Mouse (Mus musculus): ENCODE measurements around the gene Lrp5.

Lrp5 gene

DNA sequence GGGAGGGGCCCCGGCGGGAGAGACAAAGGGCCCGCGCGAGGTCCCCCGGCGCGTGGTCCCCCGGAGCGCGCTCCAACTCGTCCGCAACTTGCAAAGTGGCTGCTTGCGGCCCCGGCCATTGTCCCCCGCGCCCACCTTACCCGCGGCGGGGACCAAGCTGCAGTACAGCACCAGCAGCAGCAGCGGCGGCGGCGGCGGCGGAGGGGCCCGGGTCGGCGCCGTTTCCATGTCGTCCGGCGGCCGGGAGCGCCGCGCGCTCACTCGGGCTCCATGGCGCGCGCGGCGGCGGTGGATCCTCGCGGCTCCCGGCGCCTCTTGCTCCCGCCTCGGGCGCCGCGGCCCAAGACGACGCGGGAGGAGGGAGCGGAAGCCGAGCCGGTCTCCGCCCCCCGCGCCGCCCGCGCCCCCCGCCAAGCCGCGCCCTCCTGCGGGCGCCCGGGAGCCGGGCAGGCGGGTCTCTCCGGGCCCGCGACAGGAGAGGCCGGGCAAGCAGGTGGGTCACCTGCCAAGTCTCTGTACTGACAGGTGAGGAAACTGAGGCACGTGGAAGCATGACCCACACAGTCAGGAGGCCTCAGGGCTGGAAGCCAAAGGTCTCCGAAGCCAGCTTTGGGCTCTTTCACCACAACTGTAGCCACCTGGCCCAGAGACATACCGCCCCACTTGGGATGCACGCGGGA, at the start of gene Lrp5:
Lrp5 (minus strand) TSS at position 350 of the 680 bp plus-strand sequence.
- no peak for DNase-seq (ENCODE audit: low spot score)

DNA sequence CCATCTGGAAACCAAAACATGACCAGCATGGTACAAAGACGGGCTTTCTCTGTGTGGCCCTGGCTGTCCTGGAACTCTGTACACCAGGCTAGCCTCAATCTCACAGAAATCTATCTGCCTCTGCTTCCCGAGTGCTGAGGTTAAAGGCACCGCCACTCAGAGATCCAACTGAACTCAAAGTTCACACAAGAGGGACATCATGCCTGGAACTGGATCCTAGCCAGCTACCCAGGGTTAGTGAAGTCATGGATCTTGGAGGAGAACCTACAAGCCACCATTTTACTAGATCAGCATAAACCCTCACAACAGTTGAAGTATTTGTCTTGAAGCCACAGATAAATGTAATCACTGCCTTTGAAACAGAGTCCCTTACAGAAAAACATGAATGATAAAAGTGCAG, 49.6 kb upstream of the Lrp5 start:
- no peak for DNase-seq (ENCODE audit: low spot score)

DNA sequence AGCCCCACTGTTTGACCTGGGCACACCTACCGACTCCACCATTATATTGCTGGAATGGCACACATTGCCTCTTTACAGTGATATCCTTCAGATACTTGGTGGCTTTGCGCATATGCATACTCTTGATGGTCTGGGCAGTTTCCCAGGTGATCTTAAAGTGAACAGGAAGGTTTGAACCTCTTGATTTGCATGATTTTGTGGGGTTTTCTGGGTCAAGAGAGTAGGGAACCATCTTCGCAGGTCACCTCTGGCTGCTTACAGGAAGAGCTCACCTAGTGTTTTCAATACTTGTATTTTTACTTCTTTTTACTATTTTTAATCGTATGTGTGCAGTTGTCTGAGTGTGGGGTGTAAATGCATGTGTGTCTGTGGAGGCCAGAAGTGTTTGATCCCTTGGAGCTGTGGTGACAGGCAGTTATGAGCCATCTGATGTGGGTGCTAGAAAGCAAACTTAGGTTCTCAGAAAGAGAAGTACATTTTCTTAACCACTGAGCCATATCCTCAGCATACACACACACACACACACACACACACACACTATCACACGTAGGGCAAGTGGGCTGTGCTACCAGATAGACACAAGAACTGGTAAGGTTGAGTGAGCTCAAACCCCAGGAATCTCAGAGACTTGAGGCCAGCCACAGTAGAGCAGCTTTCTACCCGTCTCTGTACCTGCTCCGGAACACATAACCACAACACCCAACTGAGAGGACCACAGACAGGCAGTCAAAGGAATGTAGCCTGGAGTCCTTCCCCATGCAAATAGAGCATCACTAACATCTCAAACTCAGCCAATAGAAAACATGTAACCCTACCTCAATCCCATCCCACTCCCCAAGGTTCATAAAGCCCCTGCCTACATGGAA, 44.6 kb upstream of the Lrp5 start:
- DNase-seq (ENCODE audit: low spot score), result no peak

DNA sequence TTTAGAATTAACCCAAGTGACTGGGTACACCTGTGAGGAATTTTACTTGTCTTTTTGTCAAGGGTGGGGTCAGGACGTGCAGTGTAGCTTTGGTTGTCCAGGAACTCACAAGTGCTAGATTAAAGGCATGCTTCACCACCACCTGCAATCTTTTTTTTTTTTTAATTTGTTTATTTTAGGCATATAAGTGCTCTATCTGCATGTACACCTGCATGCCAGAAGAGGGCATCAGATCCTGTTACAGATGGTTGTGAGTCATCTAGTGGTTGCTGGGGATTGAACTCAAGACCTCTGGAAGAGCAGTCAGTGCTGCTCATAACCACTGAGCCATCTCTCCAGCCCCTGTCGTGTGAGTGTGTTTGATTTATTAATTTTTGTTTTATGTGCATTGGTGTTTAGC, 42.5 kb upstream of the Lrp5 start:
- no peak for DNase-seq (ENCODE audit: low spot score)

DNA sequence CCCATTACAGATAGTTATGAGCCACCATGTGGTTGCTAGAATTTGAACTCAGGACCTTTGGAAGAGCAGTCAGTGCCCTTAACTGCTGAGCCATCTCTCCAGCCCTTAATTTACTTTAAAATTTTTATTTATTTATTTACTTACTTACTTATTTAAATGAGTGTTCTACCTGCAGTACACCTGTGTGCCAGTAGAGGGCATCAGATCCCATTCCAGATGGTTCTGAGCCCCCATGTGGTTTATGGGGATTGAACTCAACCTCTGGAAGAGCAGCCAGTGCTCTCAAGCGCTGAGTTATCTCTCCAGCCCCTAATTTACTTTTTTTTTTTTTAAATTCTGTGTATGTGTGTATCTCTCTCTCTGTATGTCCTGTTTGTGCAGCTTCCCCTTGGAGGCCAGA, 38.4 kb upstream of the Lrp5 start:
- DNase-seq (ENCODE audit: low spot score), result peak; percentile 58

DNA sequence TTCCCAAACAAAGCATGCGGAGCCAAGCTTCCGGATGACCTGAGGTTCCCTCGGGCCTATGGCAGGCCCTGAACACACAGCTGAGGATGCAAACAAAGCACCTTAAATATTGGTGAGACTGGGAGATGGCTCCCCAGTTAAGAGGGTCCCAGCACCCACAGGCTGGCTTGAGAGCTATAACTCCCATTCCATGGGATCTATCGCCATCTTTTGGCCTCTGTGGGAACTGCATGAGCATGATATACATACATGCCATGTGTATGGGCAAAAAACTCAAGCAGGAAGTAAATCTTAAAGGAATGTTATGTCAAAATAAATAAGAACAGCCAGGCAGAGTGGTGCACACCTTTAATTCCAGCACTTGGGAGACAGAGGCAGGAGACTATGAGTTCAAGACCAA, 37.5 kb upstream of the Lrp5 start:
- peak; percentile 33 for DNase-seq (ENCODE audit: low spot score)

DNA sequence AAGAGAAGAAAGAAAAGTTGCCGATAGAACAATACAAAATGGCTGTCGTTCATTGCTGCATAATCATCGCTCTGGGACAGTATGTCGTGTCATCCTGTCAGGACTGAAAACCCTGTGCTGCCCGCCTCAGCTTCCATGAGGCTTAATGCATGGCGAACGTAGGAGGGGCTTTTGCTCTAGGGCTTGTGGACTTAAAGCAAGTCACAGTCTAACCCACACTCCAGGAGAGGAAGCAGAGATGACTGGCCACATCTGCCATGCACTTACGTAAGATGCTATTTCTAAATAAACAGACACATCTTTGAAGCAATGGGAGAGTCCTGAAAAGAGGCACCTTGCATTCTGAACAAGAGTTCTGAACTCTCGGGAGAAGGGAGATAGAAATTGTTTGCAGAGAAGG, 36.8 kb upstream of the Lrp5 start:
- DNase-seq (ENCODE audit: low spot score), result no peak

DNA sequence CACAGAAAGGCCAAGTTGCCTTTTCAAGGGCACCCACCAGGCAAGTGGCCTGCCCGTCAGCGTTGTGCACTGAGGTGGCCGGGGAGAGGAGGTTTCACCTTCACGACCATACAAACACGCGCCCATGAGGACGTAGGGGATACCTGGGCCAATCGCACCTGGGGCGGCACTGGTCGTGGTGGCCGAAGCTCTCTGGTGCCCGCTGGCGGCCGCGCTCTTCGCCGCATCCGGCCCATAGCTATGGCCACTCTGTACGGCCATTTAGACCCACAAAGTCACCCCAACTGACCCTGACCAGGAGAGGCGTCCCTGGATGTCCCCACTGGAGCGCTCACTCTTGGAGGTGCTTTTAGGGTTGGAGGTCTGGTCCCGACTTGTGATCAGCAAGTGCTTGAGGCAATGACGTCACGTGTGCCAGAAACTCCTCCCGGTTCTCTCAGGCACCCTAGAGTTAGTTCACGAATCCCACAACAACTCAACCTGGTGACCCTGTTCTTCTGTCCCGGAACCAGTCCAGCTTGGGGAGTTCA, 33.1 kb upstream of the Lrp5 start:
- peak; percentile 41 for DNase-seq (ENCODE audit: low spot score)

DNA sequence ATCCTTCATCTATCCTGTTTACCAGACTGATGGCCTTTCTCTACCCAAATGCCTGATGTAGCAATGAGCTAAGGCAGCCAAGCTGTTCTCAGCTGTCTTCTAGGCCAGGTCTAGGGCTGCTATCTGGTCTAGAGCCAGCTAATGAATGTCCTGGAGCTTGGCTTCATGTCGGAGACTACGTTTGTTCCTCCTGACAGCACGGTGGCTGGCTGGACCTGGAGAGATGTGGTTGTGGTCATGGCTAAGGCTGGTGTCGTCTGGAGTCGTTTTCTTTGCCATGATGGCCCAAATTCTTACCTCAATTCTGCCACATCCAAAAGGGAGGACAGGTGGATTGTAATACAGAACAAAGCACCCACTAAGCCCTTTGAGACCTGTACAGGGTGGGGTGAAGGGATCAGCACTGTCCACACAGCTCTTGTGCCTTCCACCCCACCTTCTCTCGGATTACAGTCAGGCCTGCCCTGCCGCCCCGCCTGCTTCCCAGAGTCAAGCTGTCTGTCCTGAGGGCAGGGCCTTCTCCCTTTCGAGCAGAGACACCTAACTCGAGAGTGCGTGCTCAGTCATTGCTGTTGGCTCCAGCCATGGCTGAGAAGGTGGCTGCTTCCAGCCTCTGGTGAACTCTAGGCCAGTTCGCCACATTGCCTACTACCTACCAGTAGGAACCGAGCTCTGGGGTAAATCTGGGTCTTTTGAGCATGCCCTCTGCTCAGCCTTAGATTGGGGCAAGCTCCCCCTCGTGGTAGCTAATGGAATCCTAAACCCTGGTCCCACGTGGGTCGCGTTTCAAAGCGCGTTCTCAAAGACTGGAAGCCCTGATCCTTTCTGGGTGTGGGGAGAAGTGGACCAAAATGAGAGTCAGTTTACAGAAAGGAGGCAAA, 32.4 kb upstream of the Lrp5 start:
- DNase-seq (ENCODE audit: low spot score), result peak; percentile 42

DNA sequence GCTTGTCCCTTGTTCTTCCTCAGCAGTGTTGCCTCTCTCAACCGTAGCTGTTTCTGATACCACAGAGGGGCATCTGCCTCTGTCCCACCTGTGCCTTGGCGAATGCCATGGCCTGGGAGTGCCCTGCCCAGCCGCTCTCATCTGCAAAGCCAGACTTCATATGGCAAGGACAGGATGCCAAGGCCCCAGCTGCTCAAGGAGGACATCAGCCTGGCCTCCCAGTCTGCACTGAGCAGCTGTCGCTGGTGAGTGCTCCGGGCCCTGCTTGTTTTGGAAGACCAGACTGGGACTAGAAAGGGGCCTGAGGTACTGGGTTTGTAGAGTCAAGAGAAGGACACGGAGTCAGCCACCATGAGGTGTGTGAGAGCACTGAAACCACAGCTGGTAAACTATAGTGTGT, 28.0 kb upstream of the Lrp5 start:
- DNase-seq (ENCODE audit: low spot score), result no peak

DNA sequence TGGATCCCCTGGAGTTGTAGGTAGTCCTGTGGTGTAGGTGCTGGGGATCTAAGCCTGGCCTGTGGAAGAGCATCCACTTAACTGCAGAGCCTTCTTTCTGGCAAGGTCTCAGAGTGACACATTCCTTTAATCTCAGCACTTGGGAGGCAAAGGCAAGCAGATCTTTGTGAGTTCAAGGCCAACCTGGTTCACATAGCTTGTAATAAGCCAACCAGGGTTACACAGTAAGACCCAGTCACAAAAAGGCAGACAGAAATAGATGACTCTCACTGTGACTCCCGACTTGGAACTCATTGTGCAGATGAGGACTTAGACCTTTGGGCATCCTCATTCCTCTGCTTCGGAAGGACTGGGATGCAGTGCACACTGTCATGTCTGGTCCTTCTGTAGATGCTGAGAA, 24.1 kb upstream of the Lrp5 start:
- no peak for DNase-seq (ENCODE audit: low spot score)

DNA sequence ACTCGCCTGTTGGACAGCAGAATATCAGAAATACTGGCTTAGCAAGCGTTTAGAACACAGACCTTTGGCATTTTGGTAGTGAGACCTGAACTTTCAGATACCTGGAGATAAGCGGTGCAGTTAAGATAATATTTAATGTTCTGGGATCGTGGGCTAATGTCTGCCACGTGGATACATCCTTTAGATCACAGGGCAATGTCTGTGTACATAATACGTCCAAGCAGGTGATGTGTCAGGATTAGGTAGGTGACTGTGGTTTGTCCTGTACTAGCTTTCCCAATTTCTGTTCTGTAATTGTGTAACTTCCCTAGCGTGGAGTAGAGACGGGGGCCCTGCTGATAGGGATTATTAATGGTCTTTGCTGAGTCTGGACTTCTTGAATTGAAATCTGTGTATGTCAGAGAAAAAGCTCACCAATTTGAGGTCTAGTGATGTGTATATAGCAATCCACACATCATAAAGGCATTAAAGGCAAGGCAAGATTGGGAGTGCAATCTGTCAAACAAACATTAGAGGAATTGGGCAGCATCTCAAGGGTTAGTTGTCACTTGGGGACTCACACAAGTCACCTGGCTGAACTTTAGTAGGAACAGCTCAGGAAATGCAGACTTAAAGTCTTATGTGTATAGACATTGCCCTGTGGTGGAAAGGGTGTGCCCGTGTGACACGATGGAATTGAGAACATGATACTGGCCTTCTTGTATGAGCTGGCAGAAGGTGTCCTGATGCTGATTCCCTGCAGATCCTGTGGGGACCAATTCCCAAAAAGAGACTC, 22.8 kb upstream of the Lrp5 start:
- no peak for DNase-seq (ENCODE audit: low spot score)

DNA sequence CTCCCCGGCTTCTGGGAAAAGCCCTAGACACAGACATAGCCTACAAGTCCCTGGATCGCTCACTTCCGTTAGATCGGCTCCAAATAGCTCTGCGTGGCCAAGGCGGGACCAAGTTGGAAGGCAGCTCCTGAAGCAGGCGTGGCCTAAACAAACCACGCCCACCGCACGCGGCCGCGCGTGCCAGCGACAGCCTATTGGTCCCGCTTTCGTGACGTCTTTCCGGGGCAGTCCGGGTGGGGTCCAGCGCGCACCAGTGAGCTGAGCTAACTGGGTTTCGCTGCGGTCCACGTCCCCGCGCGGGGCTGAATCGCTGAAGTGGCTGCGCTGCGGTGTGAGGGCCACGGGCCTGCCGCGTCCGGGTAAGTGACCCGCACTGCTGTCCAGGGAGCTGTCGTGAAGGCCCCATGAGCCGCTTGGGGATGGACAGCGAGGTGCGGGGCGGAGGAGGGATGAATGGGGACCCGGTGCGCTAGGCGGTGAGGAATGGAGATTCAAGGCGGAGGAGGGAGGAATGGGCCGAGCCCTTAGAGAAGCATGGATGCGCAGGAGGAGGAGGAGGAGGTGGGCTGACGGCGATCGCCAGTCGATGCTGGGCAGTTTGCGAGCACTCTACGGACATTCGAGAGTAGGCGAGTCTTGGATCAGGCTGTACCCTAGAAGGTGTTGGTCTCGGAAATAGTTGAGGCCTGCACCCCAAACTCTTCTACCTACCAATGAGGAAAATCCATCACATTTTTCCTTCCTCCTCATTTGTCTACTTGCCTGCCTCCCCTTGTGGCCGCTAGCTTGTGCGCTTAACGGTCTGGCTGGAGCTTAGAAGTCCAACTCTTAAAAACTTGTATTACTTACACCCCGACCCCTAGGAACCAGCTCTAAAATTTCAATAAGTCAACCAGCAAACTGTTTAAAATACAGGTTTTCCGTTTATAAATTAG, 22.0 kb upstream of the Lrp5 start, which contains the start of gene 1810055G02Rik:
1810055G02Rik (plus strand) TSS at position 216 of the 935 bp plus-strand sequence.
- DNase-seq (ENCODE audit: low spot score), result peak; percentile 94

DNA sequence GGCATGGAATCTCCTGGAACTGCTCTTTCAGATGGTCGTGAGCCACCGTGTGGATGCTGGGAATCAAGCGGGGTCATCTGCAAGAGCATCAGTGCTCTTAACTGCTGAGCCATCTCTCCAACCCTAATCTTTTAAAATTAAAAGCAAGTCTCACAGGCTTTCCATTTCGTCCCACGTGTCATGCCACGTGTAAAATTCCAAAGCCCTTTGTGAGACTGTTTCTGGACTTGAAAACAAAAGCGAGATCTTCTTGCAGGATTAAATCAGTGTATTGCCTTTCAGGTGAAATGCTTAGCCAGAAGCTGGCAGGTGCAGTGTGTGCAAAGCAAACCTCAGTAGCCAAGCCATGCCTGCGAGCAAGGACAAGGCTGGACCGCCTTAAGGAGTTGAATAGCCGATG, 21.2 kb upstream of the Lrp5 start:
- DNase-seq (ENCODE audit: low spot score), result no peak

DNA sequence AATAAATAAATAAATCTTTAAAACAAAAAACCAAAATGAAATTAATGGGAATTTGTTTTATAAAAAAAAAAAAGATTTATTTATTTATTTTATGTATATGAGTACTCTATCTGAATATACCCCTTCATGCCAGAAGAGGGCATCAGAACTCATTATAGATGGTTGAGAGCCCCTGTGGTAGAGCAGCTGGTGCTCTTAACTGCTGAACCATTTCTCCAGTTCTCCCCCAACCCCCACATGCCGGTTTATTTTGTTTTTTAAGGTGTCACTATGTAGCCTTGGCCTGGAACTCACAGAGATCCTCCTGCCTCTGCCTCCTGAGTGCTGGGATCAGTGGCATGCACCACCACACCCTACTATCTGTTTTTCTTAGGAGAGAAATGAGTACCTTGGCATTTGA, 19.9 kb upstream of the Lrp5 start:
- DNase-seq (ENCODE audit: low spot score), result no peak

DNA sequence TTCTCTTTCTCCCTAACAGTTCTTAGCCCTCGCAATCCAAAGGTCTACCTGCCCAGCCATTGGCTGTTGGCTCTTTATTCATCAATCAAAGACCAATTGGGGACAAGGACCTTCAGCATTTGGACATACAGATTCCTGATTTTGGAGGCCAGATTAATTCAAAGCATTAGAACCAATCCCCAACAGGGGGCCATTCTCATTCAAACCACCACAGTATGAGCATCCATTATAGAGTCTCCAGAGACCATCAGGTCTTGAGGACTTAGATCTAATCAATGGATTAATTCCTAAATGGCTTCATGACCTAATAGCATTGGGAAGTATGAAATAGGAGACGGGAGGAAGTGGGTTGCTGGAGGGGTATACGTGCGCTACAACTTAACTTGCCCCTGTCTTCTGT, 16.1 kb upstream of the Lrp5 start:
- no peak for DNase-seq (ENCODE audit: low spot score)

DNA sequence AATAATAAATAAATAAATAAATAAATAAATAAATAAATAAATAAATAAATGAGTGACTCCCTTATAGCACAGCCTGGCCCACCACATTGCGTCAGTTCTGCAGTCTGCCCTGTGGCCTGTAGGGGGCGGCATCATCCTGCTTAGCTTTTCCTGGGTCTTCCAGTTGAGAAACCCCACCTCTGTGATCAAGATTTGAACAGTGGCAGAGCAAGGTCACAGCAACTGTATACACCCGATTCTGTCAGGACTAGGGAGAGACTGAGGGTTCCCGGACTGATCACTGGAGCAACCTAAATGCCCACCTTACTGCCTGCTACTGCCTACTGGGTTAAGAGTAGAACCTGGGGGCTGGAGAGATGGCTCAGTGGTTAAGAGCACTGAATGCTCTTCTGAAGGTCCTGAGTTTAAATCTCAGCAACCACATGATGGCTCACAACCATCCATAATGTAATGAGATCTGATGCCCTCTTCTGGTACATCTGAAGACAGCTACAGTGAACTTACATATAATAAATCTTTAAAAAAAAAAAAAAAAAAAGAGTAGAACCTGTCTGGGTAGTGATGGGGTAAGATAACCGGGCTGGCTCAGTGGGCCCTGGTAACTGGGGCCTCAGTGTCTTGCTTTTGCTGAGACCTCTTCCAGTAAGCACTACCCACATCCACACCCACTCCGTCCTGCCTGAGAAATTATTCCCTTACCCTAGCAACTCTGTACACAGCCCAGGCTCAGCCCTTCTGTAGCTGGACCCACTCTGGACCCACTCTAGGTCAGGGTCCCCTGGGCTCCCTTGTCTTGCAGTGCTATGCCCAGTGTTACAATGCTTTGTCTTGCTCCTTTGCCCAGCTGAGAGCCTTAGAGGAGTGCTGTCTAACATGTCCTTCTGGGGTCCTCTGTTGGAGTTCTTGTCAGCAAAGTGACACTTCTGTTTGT, 13.4 kb upstream of the Lrp5 start:
- peak; percentile 62 for DNase-seq (ENCODE audit: low spot score)

DNA sequence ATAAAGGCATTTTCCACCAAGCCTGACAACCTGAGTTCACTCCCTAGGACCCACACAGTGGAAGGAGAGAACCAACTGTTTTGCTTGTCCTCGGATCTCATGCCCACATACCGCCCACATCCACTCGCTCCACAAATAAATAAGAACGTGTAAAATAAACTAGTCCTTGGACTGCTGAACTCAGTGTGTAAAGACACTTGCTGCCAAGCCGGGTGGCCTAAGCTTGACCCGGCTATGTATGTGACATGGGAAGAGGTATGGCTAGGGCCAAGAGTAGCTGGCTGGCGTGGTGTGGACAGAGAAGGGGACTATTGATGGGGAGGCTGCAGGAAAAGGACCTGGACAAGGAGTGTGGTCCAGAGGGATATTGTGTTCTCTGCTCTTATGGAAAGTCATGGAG, 11.7 kb upstream of the Lrp5 start:
- no peak for DNase-seq (ENCODE audit: low spot score)

DNA sequence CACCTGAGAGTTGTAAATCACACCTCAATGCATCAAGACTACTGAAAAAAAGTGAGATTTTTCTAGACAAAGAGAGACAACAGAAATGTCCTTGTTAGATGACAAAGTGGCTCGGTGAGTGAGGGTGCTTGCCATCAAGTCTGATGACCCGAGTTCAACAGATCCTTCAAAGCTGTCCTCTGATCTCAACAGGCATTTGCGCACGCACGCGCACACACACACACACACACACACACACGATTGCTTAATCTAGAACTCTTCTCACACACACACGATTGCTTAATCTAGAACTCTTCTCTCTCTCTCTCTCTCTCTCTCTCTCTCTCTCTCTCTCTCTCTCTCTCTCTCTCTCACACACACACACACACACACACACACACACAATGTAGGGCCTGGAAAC, 9.6 kb upstream of the Lrp5 start:
- DNase-seq (ENCODE audit: low spot score), result no peak

All from spleen, adult 12 weeks (tissue).